Mouse (Mus musculus): ENCODE results near the gene Epor. TPM values are rescaled to one million over a fixed set of nuclear protein-coding genes. Genes with fewer than 3 reads are reported as not detected.

Gene Epor
- polyA plus RNA-seq, 1 experiment from 2014 or later, result 6.7 TPM

- Histone ChIP-seq H3K9me3 (ENCODE audit: control insufficient read depth, low read length) (no peaks in the 10 kb centered on the region), H3K9ac (ENCODE audit: low read length) (no peak overlapping the region), H3K4me1 (replicated peaks; ENCODE audit: control insufficient read depth, insufficient read depth, low read length) (no peaks in the 10 kb centered on the region; the same call in 1 of the 2 replicates), H3K27ac (ENCODE audit: low read depth, low read length) (no peak overlapping the region), H3K36me3 (ENCODE audit: control insufficient read depth, insufficient read depth, low read length) (no peaks in the 10 kb centered on the region), H3K4me3 (ENCODE audit: low read depth, low read length) (no peak overlapping the region), H3K4me2 (ENCODE audit: low read depth, low read length, severe bottlenecking) (no peak overlapping the region), H3K27me3 (ENCODE audit: control insufficient read depth, insufficient read depth, low read length) (no peaks in the 10 kb centered on the region)
- ATAC-seq (replicated peaks; ENCODE audit: low FRiP score) (no peak), DNase-seq (ENCODE audit: low spot score) (no peak)
- WGBS, result 88% methylated on average over 4 of the region's 4 CpGs
Measured at GRCm38 (mm10) chr9:21938234-21938855, 25.0 kb downstream of the Epor start.

GRCm38 (mm10) chr9:21937711-21938175 lies 25.6 kb downstream of the Epor start:
- no peaks in the 10 kb centered on the region for H3K36me3 ChIP-seq (ENCODE audit: control insufficient read depth, insufficient read depth, low read length)
- H3K4me1 ChIP-seq (replicated peaks; ENCODE audit: control insufficient read depth, insufficient read depth, low read length), result no peaks in the 10 kb centered on the region; the same call in 1 of the 2 replicates
- H3K9me3 ChIP-seq (ENCODE audit: control insufficient read depth, low read length), result no peaks in the 10 kb centered on the region
- 0 out of 2 replicates have a peak overlapping the region, but pooled peaks have one; percentile 81 for H3K9ac ChIP-seq (ENCODE audit: low read length)
- ATAC-seq (replicated peaks; ENCODE audit: low FRiP score), result no peak
- no peak for DNase-seq (ENCODE audit: low spot score)
- no peak overlapping the region for H3K27ac ChIP-seq (ENCODE audit: low read depth, low read length)
- peak overlapping the region; percentile 85; the same call in 1 of the 2 replicates for H3K4me2 ChIP-seq (ENCODE audit: low read depth, low read length, severe bottlenecking)
- WGBS, result 80% methylated on average over 4 of the region's 4 CpGs
- H3K4me3 ChIP-seq (ENCODE audit: low read depth, low read length), result peak overlapping the region; percentile 57
- no peaks in the 10 kb centered on the region for H3K27me3 ChIP-seq (ENCODE audit: control insufficient read depth, insufficient read depth, low read length)

GRCm38 (mm10) chr9:21936692-21937570 lies 26.4 kb downstream of the Epor start, which contains the start of gene Plppr2:
Gene Plppr2 (plus strand): TSS chr9:21937033.
- H3K4me2 ChIP-seq (ENCODE audit: low read depth, low read length, severe bottlenecking), result peak within 1 kb of the TSS; percentile 85
- peak within 1 kb of the TSS; percentile 57 for H3K4me3 ChIP-seq (ENCODE audit: low read depth, low read length)
- no peaks in the 10 kb centered on the region for H3K27me3 ChIP-seq (ENCODE audit: control insufficient read depth, insufficient read depth, low read length)
- peak within 1 kb of the TSS; percentile 31; the same call in 1 of the 2 replicates for H3K27ac ChIP-seq (ENCODE audit: low read depth, low read length)
- no peaks in the 10 kb centered on the region for H3K9me3 ChIP-seq (ENCODE audit: control insufficient read depth, low read length)
- peak; percentile 95 for ATAC-seq (replicated peaks; ENCODE audit: low FRiP score)
- DNase-seq (ENCODE audit: low spot score), result peak; percentile 98
- H3K9ac ChIP-seq (ENCODE audit: low read length), result peak within 1 kb of the TSS; percentile 81
- H3K4me1 ChIP-seq (replicated peaks; ENCODE audit: control insufficient read depth, insufficient read depth, low read length), result no peaks in the 10 kb centered on the region; the same call in 1 of the 2 replicates
- WGBS, result 3% methylated on average over 43 of the region's 43 CpGs
- H3K36me3 ChIP-seq (ENCODE audit: control insufficient read depth, insufficient read depth, low read length), result no peaks in the 10 kb centered on the region

GRCm38 (mm10) chr9:21935466-21936131 lies 27.7 kb downstream of the Epor start:
- H3K9ac ChIP-seq (ENCODE audit: low read length), result no peak overlapping the region
- no peaks in the 10 kb centered on the region for H3K27me3 ChIP-seq (ENCODE audit: control insufficient read depth, insufficient read depth, low read length)
- no peak overlapping the region for H3K27ac ChIP-seq (ENCODE audit: low read depth, low read length)
- no peak for DNase-seq (ENCODE audit: low spot score)
- no peaks in the 10 kb centered on the region for H3K36me3 ChIP-seq (ENCODE audit: control insufficient read depth, insufficient read depth, low read length)
- no peaks in the 10 kb centered on the region; the same call in 1 of the 2 replicates for H3K4me1 ChIP-seq (replicated peaks; ENCODE audit: control insufficient read depth, insufficient read depth, low read length)
- H3K9me3 ChIP-seq (ENCODE audit: control insufficient read depth, low read length), result no peaks in the 10 kb centered on the region
- no peak overlapping the region for H3K4me2 ChIP-seq (ENCODE audit: low read depth, low read length, severe bottlenecking)
- WGBS, result 83% methylated on average over 7 of the region's 7 CpGs
- ATAC-seq (replicated peaks; ENCODE audit: low FRiP score), result no peak
- no peak overlapping the region for H3K4me3 ChIP-seq (ENCODE audit: low read depth, low read length)

GRCm38 (mm10) chr9:21934021-21934420 lies 29.3 kb downstream of the Epor start:
- Histone ChIP-seq H3K36me3 (ENCODE audit: control insufficient read depth, insufficient read depth, low read length) (no peaks in the 10 kb centered on the region), H3K4me1 (replicated peaks; ENCODE audit: control insufficient read depth, insufficient read depth, low read length) (no peaks in the 10 kb centered on the region; the same call in 1 of the 2 replicates), H3K9ac (ENCODE audit: low read length) (no peak overlapping the region), H3K27me3 (ENCODE audit: control insufficient read depth, insufficient read depth, low read length) (no peaks in the 10 kb centered on the region), H3K9me3 (ENCODE audit: control insufficient read depth, low read length) (no peaks in the 10 kb centered on the region), H3K27ac (ENCODE audit: low read depth, low read length) (no peak overlapping the region), H3K4me3 (ENCODE audit: low read depth, low read length) (no peak overlapping the region), H3K4me2 (ENCODE audit: low read depth, low read length, severe bottlenecking) (no peak overlapping the region)
- DNase-seq (ENCODE audit: low spot score), result no peak
- ATAC-seq (replicated peaks; ENCODE audit: low FRiP score), result no peak
- 92% methylated on average over 12 of the region's 12 CpGs for WGBS

- H3K9ac ChIP-seq (ENCODE audit: low read length), result no peak overlapping the region
- WGBS, result 57% methylated on average over 12 of the region's 12 CpGs
- no peak overlapping the region for H3K4me2 ChIP-seq (ENCODE audit: low read depth, low read length, severe bottlenecking)
- no peaks in the 10 kb centered on the region for H3K36me3 ChIP-seq (ENCODE audit: control insufficient read depth, insufficient read depth, low read length)
- no peak overlapping the region for H3K27ac ChIP-seq (ENCODE audit: low read depth, low read length)
- H3K4me1 ChIP-seq (replicated peaks; ENCODE audit: control insufficient read depth, insufficient read depth, low read length), result no peaks in the 10 kb centered on the region; the same call in 1 of the 2 replicates
- H3K9me3 ChIP-seq (ENCODE audit: control insufficient read depth, low read length), result no peaks in the 10 kb centered on the region
- no peaks in the 10 kb centered on the region for H3K27me3 ChIP-seq (ENCODE audit: control insufficient read depth, insufficient read depth, low read length)
- no peak for ATAC-seq (replicated peaks; ENCODE audit: low FRiP score)
- H3K4me3 ChIP-seq (ENCODE audit: low read depth, low read length), result no peak overlapping the region
- DNase-seq (ENCODE audit: low spot score), result no peak
Measured at GRCm38 (mm10) chr9:21932445-21933137, 30.7 kb downstream of the Epor start.

- Histone ChIP-seq H3K4me1 (replicated peaks; ENCODE audit: control insufficient read depth, insufficient read depth, low read length) (no peaks in the 10 kb centered on the region), H3K27ac (ENCODE audit: low read depth, low read length) (no peak overlapping the region), H3K9ac (ENCODE audit: low read length) (no peak overlapping the region), H3K27me3 (ENCODE audit: control insufficient read depth, insufficient read depth, low read length) (no peaks in the 10 kb centered on the region), H3K4me2 (ENCODE audit: low read depth, low read length, severe bottlenecking) (no peak overlapping the region), H3K36me3 (ENCODE audit: control insufficient read depth, insufficient read depth, low read length) (no peaks in the 10 kb centered on the region), H3K4me3 (ENCODE audit: low read depth, low read length) (no peak overlapping the region), H3K9me3 (ENCODE audit: control insufficient read depth, low read length) (no peaks in the 10 kb centered on the region)
- ATAC-seq (replicated peaks; ENCODE audit: low FRiP score), result no peak
- DNase-seq (ENCODE audit: low spot score), result no peak
- WGBS, result 45% methylated on average over 2 of the region's 2 CpGs
Measured at GRCm38 (mm10) chr9:21932006-21932405, 31.3 kb downstream of the Epor start.

- Histone ChIP-seq H3K4me1 (replicated peaks; ENCODE audit: control insufficient read depth, insufficient read depth, low read length) (peaks cover 6% of the 10 kb centered on the region; the same call in 1 of the 2 replicates), H3K9me3 (ENCODE audit: control insufficient read depth, low read length) (no peaks in the 10 kb centered on the region), H3K4me2 (ENCODE audit: low read depth, low read length, severe bottlenecking) (no peak overlapping the region), H3K36me3 (ENCODE audit: control insufficient read depth, insufficient read depth, low read length) (no peaks in the 10 kb centered on the region), H3K27ac (ENCODE audit: low read depth, low read length) (no peak overlapping the region), H3K4me3 (ENCODE audit: low read depth, low read length) (no peak overlapping the region), H3K27me3 (ENCODE audit: control insufficient read depth, insufficient read depth, low read length) (no peaks in the 10 kb centered on the region), H3K9ac (ENCODE audit: low read length) (no peak overlapping the region)
- DNase-seq (ENCODE audit: low spot score) (no peak), ATAC-seq (replicated peaks; ENCODE audit: low FRiP score) (no peak)
- 81% methylated on average over 3 of the region's 3 CpGs for WGBS
Measured at GRCm38 (mm10) chr9:21929208-21929607, 34.1 kb downstream of the Epor start.

All from forebrain, embryonic 11.5 days (tissue).